Mouse (Mus musculus) erythroblast, embryonic 14.5 days (primary cell): Measurements from ENCODE around the gene Galr3.

Experiments used
- GATA1 ChIP-seq: IDR thresholded peaks from 2 replicates; pipeline ENCODE4 v1.6.1; 2012; ENCODE audit warnings: low read length, inconsistent platforms, mixed read lengths
- TAL1 ChIP-seq: IDR thresholded peaks from 3 replicates; pipeline ENCODE4 v1.6.1; 2012; ENCODE audit warnings: low read length, inconsistent platforms, mixed read lengths

DNA sequence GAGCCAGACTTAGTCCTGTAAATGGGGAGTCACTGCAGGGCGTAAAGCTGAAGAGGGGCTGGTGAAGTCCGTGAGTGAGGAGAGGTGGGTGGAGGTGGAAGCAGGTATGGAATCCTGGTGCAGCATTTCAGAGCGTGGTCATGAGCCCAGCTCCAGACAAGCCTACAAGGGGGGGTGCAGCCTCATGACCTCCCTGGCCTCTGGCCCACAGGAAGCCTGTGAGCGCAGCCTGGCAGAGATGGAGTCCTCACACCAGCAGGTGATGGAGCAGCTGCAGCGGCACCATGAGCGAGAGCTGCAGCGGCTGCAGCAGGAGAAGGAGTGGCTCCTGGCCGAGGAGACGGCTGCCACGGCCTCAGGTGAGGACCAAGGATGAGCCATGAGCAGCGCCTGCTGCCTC lies 42.1 kb upstream of the Galr3 start:
- TF ChIP-seq GATA1 (no peak), TAL1 (no peak)
